Mouse (Mus musculus): Measurements from ENCODE around the gene Dhx15.
"Not testable (repeated sequence)": the region's sequence is repeated elsewhere in the genome, so short reads cannot be mapped to it uniquely, and the experiment has no call there.

Dhx15 gene

GRCm38 (mm10) chr5:52190371-52191179, at the start of gene Dhx15:
Dhx15 (minus strand) TSS chr5:52190514.
- DNase-seq: peak; percentile 91

- DNase-seq: no peak
Measured at GRCm38 (mm10) chr5:52238877-52239276, 48.6 kb upstream of the Dhx15 start.

GRCm38 (mm10) chr5:52237956-52238735, 47.8 kb upstream of the Dhx15 start:
- no peak for DNase-seq

GRCm38 (mm10) chr5:52236585-52236984, 46.3 kb upstream of the Dhx15 start:
- DNase-seq: not testable (repeated sequence)

GRCm38 (mm10) chr5:52234570-52234969, 44.3 kb upstream of the Dhx15 start:
- DNase-seq: no peak

GRCm38 (mm10) chr5:52233891-52234290, 43.6 kb upstream of the Dhx15 start:
- no peak for DNase-seq

GRCm38 (mm10) chr5:52232611-52233010, 42.3 kb upstream of the Dhx15 start:
- no peak for DNase-seq

GRCm38 (mm10) chr5:52232199-52232598, 41.9 kb upstream of the Dhx15 start:
- DNase-seq: no peak

- no peak for DNase-seq
Measured at GRCm38 (mm10) chr5:52230466-52230865, 40.2 kb upstream of the Dhx15 start.

- DNase-seq: no peak
Measured at GRCm38 (mm10) chr5:52226677-52227076, 36.4 kb upstream of the Dhx15 start.

- DNase-seq: no peak
Measured at GRCm38 (mm10) chr5:52221596-52221995, 31.3 kb upstream of the Dhx15 start.

- no peak for DNase-seq
Measured at GRCm38 (mm10) chr5:52220013-52220804, 29.9 kb upstream of the Dhx15 start.

GRCm38 (mm10) chr5:52218238-52218637, 27.9 kb upstream of the Dhx15 start:
- DNase-seq: peak; percentile 32

GRCm38 (mm10) chr5:52213143-52213900, 23.0 kb upstream of the Dhx15 start:
- no peak for DNase-seq

- DNase-seq: no peak
Measured at GRCm38 (mm10) chr5:52191180-52191468, 810 bp upstream of the Dhx15 start.

GRCm38 (mm10) chr5:52189664-52190365, 499 bp downstream of the Dhx15 start:
- peak; percentile 51 for DNase-seq

- no peak for DNase-seq
Measured at GRCm38 (mm10) chr5:52188206-52188605, 2.1 kb downstream of the Dhx15 start.

- no peak for DNase-seq
Measured at GRCm38 (mm10) chr5:52177326-52177725, 13.0 kb downstream of the Dhx15 start.

GRCm38 (mm10) chr5:52168468-52168867, 21.8 kb downstream of the Dhx15 start:
- no peak for DNase-seq

GRCm38 (mm10) chr5:52149138-52149537, 41.2 kb downstream of the Dhx15 start:
- DNase-seq: no peak

GRCm38 (mm10) chr5:52147141-52147540, 43.2 kb downstream of the Dhx15 start:
- no peak for DNase-seq

- no peak for DNase-seq
Measured at GRCm38 (mm10) chr5:52145684-52146083, 44.6 kb downstream of the Dhx15 start.
